Mouse (Mus musculus) embryonic facial prominence, embryonic 15.5 days (tissue): Measurements from ENCODE around the gene Edaradd. TPM values are rescaled to one million over a fixed set of nuclear protein-coding genes. Genes with fewer than 3 reads are reported as not detected.
"Not testable (repeated sequence)": the region's sequence is repeated elsewhere in the genome, so short reads cannot be mapped to it uniquely, and the experiment has no call there.

Experiments used
- ATAC-seq: fragments of 200-750 bp; cut with Nextera tagmentation; 2 replicates; pipeline ENCODE4 v1.8.0; 2017; ENCODE audit warnings: low read depth, moderate TSS enrichment; ENCODE audit not compliant: insufficient number of reproducible peaks, low FRiP score, low TSS enrichment
- H3K27ac ChIP-seq: fragments of 300-500 bp; sonication (generic); replicated peaks from 2 replicates; pipeline ENCODE4 v1.5.1; 2015; ENCODE audit warnings: mild to moderate bottlenecking, inconsistent platforms
- H3K27me3 ChIP-seq: fragments of 300-500 bp; sonication (generic); 2 replicates; pipeline ENCODE4 v1.6.1; 2015; ENCODE audit warnings: inconsistent platforms
- H3K36me3 ChIP-seq: fragments of 300-500 bp; sonication (generic); 2 replicates; pipeline ENCODE4 v1.6.1; 2015; ENCODE audit warnings: mild to moderate bottlenecking, inconsistent platforms
- H3K4me1 ChIP-seq: fragments of 300-500 bp; sonication (generic); 2 replicates; pipeline ENCODE4 v1.6.1; 2015; ENCODE audit warnings: inconsistent platforms
- H3K4me2 ChIP-seq: fragments of 300-500 bp; sonication (generic); replicated peaks from 2 replicates; pipeline ENCODE4 v1.6.1; 2015; ENCODE audit warnings: mild to moderate bottlenecking, inconsistent platforms
- H3K4me3 ChIP-seq: fragments of 300-500 bp; sonication (generic); replicated peaks from 2 replicates; pipeline ENCODE4 v1.5.1; 2015; ENCODE audit warnings: mild to moderate bottlenecking, inconsistent platforms
- H3K9ac ChIP-seq: fragments of 300-500 bp; sonication (generic); 2 replicates; pipeline ENCODE4 v1.6.1; 2015; ENCODE audit warnings: inconsistent platforms
- H3K9me3 ChIP-seq: fragments of 300-500 bp; sonication (generic); replicated peaks from 2 replicates; pipeline ENCODE4 v1.6.1; 2016; ENCODE audit warnings: inconsistent platforms
- WGBS: fragments of 180-500 bp; shearing (Covaris S2); methylation state at CpG from one replicate; pipeline ENCODE4 v1.1.7; 2015; 5-methylcytosine and 5-hydroxymethylcytosine counted together
- polyA plus RNA-seq: library from polyadenylated mRNA; unstranded; fragments of >200 nt; fragmentation: Nextera tagmentation; extraction: Ambion mirVana; gene quantifications from 2 replicates; pipeline ENCODE4 v1.2.1, GENCODE M21; 2015

The Edaradd gene
- polyA plus RNA-seq, 1 experiment from 2014 or later, result 6.5 TPM

DNA sequence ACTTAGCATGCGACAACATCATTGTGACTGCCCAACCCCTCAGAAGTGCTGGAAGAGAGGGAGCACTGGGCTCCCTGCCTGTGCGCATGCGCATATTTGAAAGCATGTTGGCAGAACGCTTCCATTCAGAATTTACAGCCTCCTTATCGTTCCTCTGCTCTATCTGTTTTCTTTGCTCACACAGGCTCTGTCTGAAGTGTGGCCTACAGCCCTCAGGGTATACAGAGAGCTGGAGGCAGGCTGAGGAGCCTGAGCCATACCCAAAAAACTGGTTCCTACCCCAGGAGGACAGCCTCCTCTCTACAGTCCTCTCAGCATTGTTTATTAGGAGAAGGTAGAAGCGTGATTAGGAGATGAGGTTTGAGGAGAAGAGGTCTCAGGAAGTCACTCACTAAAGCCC lies 40.4 kb downstream of the Edaradd start:
- 74% methylated on average over 6 of the region's 6 CpGs for WGBS
- Histone ChIP-seq H3K27ac (no peak overlapping the region), H3K4me1 (0 out of 2 replicates have a peak, but pooled peaks cover under 1% of the 10 kb centered on the region), H3K27me3 (no peaks in the 10 kb centered on the region), H3K9me3 (no peaks in the 10 kb centered on the region), H3K9ac (no peak overlapping the region), H3K4me2 (no peak overlapping the region), H3K4me3 (no peak overlapping the region), H3K36me3 (no peaks in the 10 kb centered on the region)
- no peak for ATAC-seq

DNA sequence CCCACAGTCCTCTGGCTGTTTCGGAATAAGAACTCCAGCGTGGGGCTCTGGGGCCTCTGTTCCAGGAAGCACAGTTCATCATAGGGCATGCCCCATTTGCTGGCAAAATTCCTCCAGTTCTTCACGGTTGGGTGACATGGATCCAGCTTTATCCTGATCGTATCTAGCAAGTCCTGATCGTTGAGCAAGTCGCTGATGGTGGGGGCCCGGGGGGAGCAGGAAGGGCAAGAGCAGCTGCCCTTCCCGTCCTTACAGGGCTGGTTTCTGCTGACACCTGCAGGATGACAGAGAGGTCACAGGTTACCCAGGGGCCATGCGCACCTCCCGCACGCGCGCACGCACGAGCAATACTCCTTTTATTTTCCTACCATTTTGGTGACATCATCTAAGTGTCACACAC lies 41.9 kb downstream of the Edaradd start:
- Histone ChIP-seq H3K4me3 (no peak overlapping the region), H3K27ac (no peak overlapping the region), H3K4me2 (no peak overlapping the region), H3K36me3 (no peaks in the 10 kb centered on the region), H3K27me3 (no peaks in the 10 kb centered on the region), H3K4me1 (no peaks in the 10 kb centered on the region), H3K9me3 (no peaks in the 10 kb centered on the region), H3K9ac (no peak overlapping the region)
- WGBS, result 67% methylated on average over 15 of the region's 15 CpGs
- ATAC-seq, result no peak

DNA sequence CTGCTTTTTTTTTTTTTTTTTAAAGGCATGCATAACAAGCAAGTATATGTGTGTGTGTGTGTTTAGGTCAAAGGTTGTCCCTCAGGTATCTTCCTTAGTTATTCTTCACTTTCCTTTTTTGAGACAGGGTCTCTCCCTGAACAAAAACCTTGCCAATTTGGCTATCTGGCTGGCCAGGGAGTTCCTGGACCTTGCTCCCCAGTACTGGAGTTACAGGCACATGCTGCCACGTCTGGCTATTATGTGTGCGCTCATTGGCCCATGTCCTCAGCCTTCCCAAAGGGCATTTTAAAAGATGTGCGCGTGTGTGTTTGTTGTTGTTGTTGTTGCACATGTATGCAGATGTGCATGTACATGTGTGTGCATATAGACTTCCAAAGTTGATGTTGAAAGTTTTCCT lies 43.4 kb downstream of the Edaradd start:
- no peaks in the 10 kb centered on the region for H3K4me1 ChIP-seq
- WGBS, result 88% methylated on average over 4 of the region's 4 CpGs
- no peaks in the 10 kb centered on the region for H3K27me3 ChIP-seq
- H3K4me2 ChIP-seq, result no peak overlapping the region
- ATAC-seq, result no peak
- no peak overlapping the region for H3K4me3 ChIP-seq
- H3K9me3 ChIP-seq, result no peaks in the 10 kb centered on the region
- no peak overlapping the region for H3K27ac ChIP-seq
- H3K36me3 ChIP-seq, result no peaks in the 10 kb centered on the region
- H3K9ac ChIP-seq, result no peak overlapping the region

DNA sequence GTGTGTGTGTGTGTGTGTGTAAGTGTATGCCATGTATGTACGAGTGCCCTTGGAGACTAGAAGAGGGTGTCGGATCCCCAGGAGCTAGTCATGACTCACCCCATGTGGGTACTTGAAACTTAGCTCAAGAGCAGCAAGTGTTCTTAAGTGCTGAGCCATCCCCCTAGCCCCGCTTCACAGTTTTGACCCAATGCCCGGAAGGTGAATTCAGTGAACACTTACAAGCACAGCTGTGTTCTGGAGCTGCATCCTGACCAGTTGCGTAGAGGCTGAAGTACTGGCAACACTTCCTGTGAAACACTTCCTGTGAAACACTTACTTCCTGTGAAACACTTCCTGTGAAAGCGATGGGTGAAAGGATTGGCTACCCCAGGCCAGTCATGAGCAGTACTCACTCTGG lies 45.0 kb downstream of the Edaradd start:
- ATAC-seq, result no peak
- H3K9me3 ChIP-seq, result no peaks in the 10 kb centered on the region
- no peaks in the 10 kb centered on the region for H3K36me3 ChIP-seq
- H3K4me2 ChIP-seq, result no peak overlapping the region
- H3K4me1 ChIP-seq, result no peaks in the 10 kb centered on the region
- H3K4me3 ChIP-seq, result no peak overlapping the region
- no peak overlapping the region for H3K9ac ChIP-seq
- H3K27ac ChIP-seq, result no peak overlapping the region
- no peaks in the 10 kb centered on the region for H3K27me3 ChIP-seq
- 82% methylated on average over 6 of the region's 6 CpGs for WGBS

DNA sequence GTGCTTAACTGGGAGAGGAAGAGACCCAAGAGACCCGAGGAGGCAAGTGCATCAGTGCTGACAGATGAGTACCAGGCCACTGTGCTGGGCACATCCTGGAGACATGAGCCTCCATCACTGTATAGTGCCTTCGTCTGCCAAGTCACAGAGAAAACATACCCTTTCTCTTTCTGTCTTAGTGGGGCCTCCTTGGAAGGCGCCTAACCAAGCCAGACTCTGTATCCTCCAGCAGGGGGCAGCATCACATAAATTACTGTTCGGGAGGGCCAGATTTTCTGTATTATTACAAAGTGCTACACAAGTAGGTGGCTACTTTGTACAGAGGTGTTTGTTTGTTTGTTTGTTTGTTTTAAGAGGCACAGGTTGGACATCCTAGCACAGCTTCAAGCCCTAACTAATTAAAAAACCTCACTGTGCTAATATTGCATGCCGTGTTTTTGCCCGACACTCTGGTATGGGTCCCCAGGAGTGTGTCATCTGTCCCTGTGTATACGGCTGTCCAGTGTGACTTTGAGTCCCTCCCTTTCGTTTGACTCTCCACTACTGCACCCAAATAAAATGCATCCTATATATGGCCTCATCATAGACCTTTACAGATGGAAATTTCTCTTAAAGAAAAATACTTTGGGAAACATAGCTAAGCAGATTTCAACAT lies 46.4 kb downstream of the Edaradd start:
- no peaks in the 10 kb centered on the region for H3K9me3 ChIP-seq
- H3K36me3 ChIP-seq, result no peaks in the 10 kb centered on the region
- no peaks in the 10 kb centered on the region for H3K4me1 ChIP-seq
- no peak overlapping the region for H3K27ac ChIP-seq
- no peak overlapping the region for H3K4me3 ChIP-seq
- no peak overlapping the region for H3K9ac ChIP-seq
- WGBS, result 35% methylated on average over 8 of the region's 8 CpGs
- no peak; the same call in 1 of the 2 replicates for ATAC-seq
- no peaks in the 10 kb centered on the region for H3K27me3 ChIP-seq
- no peak overlapping the region for H3K4me2 ChIP-seq

DNA sequence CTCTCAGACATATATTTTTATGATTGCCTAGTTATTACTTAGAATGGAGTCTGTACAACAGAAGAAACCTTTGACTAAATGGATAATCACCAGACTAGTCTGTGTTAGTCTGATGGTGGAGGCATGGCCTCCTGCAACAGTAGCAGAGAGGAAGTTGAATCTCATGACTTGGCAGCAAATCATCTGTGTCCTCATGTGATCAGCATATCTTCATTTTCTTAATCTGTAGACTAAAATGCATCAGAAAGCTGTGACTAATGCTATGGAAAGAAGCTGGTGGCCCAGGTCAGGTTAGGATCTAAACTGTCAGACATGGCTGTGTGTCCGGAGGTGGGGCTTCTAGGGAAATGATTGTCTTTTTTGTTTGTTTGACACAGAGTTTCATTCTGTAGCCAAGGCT lies 51.8 kb downstream of the Edaradd start:
- Histone ChIP-seq H3K9me3 (no peaks in the 10 kb centered on the region), H3K4me1 (no peaks in the 10 kb centered on the region), H3K36me3 (no peaks in the 10 kb centered on the region), H3K27me3 (no peaks in the 10 kb centered on the region), H3K4me2 (no peak overlapping the region), H3K4me3 (no peak overlapping the region), H3K9ac (no peak overlapping the region), H3K27ac (no peak overlapping the region)
- no peak for ATAC-seq
- 89% methylated on average over 1 of the region's 1 CpGs for WGBS

DNA sequence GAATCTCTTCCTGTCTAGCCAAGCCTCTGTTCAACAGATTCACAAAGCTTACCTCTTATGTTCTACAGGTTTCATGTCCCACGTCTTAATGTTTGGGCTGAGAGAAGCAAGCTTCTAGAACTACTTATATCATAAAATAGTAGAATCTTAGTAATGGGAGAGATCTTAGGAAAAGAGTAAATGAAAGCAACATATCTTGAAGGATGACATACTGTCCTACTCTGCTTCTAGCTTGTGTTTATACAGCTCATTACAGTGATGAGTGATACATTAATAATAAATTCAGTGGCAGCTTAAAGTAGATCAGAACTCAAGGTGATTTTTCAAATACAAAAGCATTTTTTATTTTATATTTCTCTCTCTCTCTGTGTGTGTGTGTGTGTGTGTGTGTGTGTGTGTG lies 55.4 kb downstream of the Edaradd start, which contains the start of gene Lgals8:
TSS of gene Lgals8 (minus strand) at position 101 of the 400 bp plus-strand sequence.
- no peak for ATAC-seq
- H3K4me3 ChIP-seq, result no peak within 1 kb of the TSS
- H3K4me1 ChIP-seq, result peaks cover 6% of the 10 kb centered on the region; the same call in 1 of the 2 replicates
- H3K9me3 ChIP-seq, result no peaks in the 10 kb centered on the region
- no peaks in the 10 kb centered on the region for H3K27me3 ChIP-seq
- no peak within 1 kb of the TSS for H3K27ac ChIP-seq
- 79% methylated on average over 1 of the region's 1 CpGs for WGBS
- no peaks in the 10 kb centered on the region for H3K36me3 ChIP-seq
- H3K4me2 ChIP-seq, result no peak within 1 kb of the TSS
- H3K9ac ChIP-seq, result no peak within 1 kb of the TSS

DNA sequence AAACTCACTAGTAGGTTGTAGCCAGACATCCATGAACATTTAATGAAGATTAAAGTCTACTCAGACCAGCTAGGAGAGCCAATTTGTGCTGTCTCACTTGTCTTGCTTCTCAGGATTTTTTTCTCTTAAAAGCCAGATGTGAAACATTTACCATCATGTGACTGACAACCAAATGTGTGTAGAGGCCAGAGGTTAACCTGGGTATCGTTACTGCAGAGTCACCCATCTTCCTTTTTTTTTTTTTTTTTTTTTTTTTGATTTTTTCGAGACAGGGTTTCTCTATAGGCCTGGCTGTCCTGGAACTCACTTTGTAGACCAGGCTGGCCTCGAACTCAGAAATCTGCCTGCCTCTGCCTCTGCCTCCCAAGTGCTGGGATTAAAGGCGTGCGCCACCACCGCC lies 56.1 kb downstream of the Edaradd start:
- H3K4me1 ChIP-seq, H3K9ac ChIP-seq, H3K4me3 ChIP-seq, H3K4me2 ChIP-seq, ATAC-seq, H3K27ac ChIP-seq, H3K36me3 ChIP-seq, H3K9me3 ChIP-seq, H3K27me3 ChIP-seq: not testable (repeated sequence)
- WGBS, result 72% methylated on average over 6 of the region's 6 CpGs

DNA sequence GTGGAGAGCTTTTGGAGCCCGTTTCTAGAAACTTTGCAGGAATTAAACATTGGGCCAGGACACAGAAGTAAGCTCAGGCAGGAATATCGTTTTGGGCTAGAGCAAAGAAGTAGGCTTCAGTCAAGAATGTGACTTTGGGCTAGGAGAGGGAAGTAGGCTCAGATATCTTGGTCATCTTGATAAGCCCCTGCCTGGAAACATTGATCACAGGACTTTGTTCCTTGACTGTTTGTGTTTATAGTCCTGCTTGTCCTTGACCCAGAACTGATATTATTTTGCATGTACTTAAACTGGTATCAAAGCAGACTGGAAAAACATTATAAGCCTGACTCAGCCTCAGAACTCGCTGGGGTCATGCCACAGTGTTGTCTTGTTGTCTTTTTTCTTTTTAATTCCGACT lies 57.6 kb downstream of the Edaradd start:
- H3K4me1 ChIP-seq, result peaks cover 8% of the 10 kb centered on the region; the same call in 1 of the 2 replicates
- H3K27ac ChIP-seq, result no peak overlapping the region
- WGBS, result 76% methylated on average over 4 of the region's 4 CpGs
- no peaks in the 10 kb centered on the region; the same call in 1 of the 2 replicates for H3K36me3 ChIP-seq
- ATAC-seq, result no peak
- H3K4me3 ChIP-seq, result no peak overlapping the region
- no peaks in the 10 kb centered on the region for H3K27me3 ChIP-seq
- H3K4me2 ChIP-seq, result no peak overlapping the region
- H3K9me3 ChIP-seq, result no peaks in the 10 kb centered on the region
- H3K9ac ChIP-seq, result no peak overlapping the region

DNA sequence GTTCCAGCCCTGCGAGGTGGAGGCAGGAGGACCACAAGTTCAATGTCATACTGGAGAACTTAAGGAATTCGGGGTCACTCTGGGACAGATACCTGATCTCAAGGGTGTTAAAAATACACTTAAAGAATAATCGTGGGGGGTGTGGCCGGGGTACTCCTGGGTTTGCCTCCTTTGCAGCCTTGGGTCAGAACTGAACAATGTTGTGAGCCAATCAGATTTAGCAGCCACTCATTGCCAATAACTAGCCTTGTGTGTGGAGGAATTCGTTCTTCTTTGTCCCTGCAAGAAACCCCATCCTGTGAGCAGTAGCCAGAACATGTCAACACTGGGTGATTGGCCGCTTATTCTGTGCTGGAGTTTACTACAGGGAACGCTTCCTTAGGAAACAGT lies 58.5 kb downstream of the Edaradd start:
- 4% methylated on average over 7 of the region's 7 CpGs for WGBS
- Histone ChIP-seq H3K4me1 (peaks cover 8% of the 10 kb centered on the region; the same call in 1 of the 2 replicates), H3K4me2 (peak overlapping the region; percentile 81), H3K4me3 (peak overlapping the region; percentile 85), H3K9ac (peak overlapping the region; percentile 70), H3K27ac (no peak overlapping the region; the same call in 1 of the 2 replicates), H3K27me3 (no peaks in the 10 kb centered on the region), H3K36me3 (peaks cover 4% of the 10 kb centered on the region; the same call in 1 of the 2 replicates), H3K9me3 (no peaks in the 10 kb centered on the region)
- peak; percentile 40 for ATAC-seq

DNA sequence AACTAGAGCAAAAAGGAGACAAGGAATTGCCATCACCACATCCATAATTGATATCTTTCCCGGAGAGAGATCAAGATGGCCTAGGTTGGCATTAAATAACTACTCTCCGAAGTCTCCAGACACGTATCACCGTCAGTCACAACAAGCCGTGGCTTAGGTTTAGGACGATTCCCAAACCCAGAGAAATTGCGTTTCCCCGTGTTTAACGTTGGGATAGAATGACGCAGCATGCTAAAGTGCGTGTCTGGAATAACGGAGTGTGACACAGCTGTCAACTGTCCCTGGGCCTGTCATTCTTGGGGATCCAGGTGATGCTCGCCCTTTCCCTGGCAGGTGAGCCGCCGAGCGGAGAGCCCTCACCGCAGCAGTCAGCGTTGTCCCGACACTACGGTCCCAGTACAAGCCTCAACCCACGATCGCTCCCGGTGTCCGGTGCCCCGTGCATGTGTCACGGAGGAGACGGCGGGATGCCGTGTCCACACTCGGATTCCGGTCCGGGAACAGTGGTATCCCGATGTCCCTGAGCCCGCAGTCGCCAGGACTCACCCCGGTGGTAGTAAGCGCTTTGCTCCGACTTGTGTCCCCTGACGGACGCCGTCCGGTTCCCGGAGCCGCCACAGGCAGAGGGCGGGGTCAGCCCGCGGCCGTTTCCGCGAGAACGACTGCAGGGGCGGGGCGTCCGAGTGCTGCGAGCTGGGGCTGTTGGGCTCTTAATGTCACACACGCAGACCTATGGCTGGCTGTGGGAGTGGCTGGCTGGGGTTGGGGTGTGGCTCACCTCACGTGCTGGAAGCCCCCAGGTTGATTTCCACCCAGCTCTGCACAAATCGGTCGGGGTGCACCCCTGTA lies 59.1 kb downstream of the Edaradd start:
- peak overlapping the region; percentile 56 for H3K27ac ChIP-seq
- under 1% methylated on average over 59 of the region's 59 CpGs for whole genome bisulfite sequencing

More for the DNA sequence above, 59.1 kb downstream of the Edaradd start:
- H3K9me3 ChIP-seq, result no peaks in the 10 kb centered on the region
- H3K4me2 ChIP-seq, result peak overlapping the region; percentile 81
- H3K4me1 ChIP-seq, result peaks cover 8% of the 10 kb centered on the region; the same call in 1 of the 2 replicates
- no peaks in the 10 kb centered on the region for H3K27me3 ChIP-seq
- H3K36me3 ChIP-seq, result peaks cover 8% of the 10 kb centered on the region; the same call in 1 of the 2 replicates
- ATAC-seq, result peak; percentile 93
- H3K4me3 ChIP-seq, result peak overlapping the region; percentile 85
- H3K9ac ChIP-seq, result peak overlapping the region; percentile 70
